Mouse (Mus musculus): Measurements from ENCODE around the gene Dnajc15. TPM values are rescaled to one million over a fixed set of nuclear protein-coding genes. Genes with fewer than 3 reads are reported as not detected.

Dnajc15 gene
- polyA plus RNA-seq, 1 experiment from 2014 or later: 107 TPM

GRCm38 (mm10) chr14:77825121-77825520 lies 49.8 kb downstream of the Dnajc15 start:
- no peak for ATAC-seq (replicated peaks; ENCODE audit: low FRiP score)
- no peaks in the 10 kb centered on the region for H3K27me3 ChIP-seq (ENCODE audit: control insufficient read depth, insufficient read depth, low read length)
- H3K4me2 ChIP-seq (ENCODE audit: low read depth, low read length, severe bottlenecking): no peak overlapping the region
- no peak overlapping the region for H3K9ac ChIP-seq (ENCODE audit: low read length)
- no peak overlapping the region for H3K27ac ChIP-seq (ENCODE audit: low read depth, low read length)
- no peaks in the 10 kb centered on the region for H3K9me3 ChIP-seq (ENCODE audit: control insufficient read depth, low read length)
- 95% methylated on average over 6 of the region's 6 CpGs for WGBS
- DNase-seq (ENCODE audit: low spot score): no peak
- H3K4me1 ChIP-seq (replicated peaks; ENCODE audit: control insufficient read depth, insufficient read depth, low read length): no peaks in the 10 kb centered on the region
- H3K36me3 ChIP-seq (ENCODE audit: control insufficient read depth, insufficient read depth, low read length): no peaks in the 10 kb centered on the region
- H3K4me3 ChIP-seq (ENCODE audit: low read depth, low read length): no peak overlapping the region

- no peaks in the 10 kb centered on the region for H3K4me1 ChIP-seq (replicated peaks; ENCODE audit: control insufficient read depth, insufficient read depth, low read length)
- H3K27ac ChIP-seq (ENCODE audit: low read depth, low read length): no peak overlapping the region
- ATAC-seq (replicated peaks; ENCODE audit: low FRiP score) (no peak), DNase-seq (ENCODE audit: low spot score) (no peak)
- no peak overlapping the region for H3K4me3 ChIP-seq (ENCODE audit: low read depth, low read length)
- H3K36me3 ChIP-seq (ENCODE audit: control insufficient read depth, insufficient read depth, low read length): no peaks in the 10 kb centered on the region
- no peaks in the 10 kb centered on the region for H3K27me3 ChIP-seq (ENCODE audit: control insufficient read depth, insufficient read depth, low read length)
- H3K4me2 ChIP-seq (ENCODE audit: low read depth, low read length, severe bottlenecking): no peak overlapping the region
- no peaks in the 10 kb centered on the region for H3K9me3 ChIP-seq (ENCODE audit: control insufficient read depth, low read length)
- H3K9ac ChIP-seq (ENCODE audit: low read length): no peak overlapping the region
- WGBS: 89% methylated on average over 3 of the region's 3 CpGs
These were observed 55.1 kb downstream of the Dnajc15 start for GRCm38 (mm10) chr14:77819841-77820240.

- H3K27ac ChIP-seq (ENCODE audit: low read depth, low read length): no peak overlapping the region
- H3K4me2 ChIP-seq (ENCODE audit: low read depth, low read length, severe bottlenecking): no peak overlapping the region
- no peak for DNase-seq (ENCODE audit: low spot score)
- H3K9ac ChIP-seq (ENCODE audit: low read length): no peak overlapping the region
- no peaks in the 10 kb centered on the region for H3K27me3 ChIP-seq (ENCODE audit: control insufficient read depth, insufficient read depth, low read length)
- ATAC-seq (replicated peaks; ENCODE audit: low FRiP score): no peak
- no peaks in the 10 kb centered on the region for H3K9me3 ChIP-seq (ENCODE audit: control insufficient read depth, low read length)
- no peaks in the 10 kb centered on the region for H3K4me1 ChIP-seq (replicated peaks; ENCODE audit: control insufficient read depth, insufficient read depth, low read length)
- 89% methylated on average over 6 of the region's 6 CpGs for WGBS
- no peaks in the 10 kb centered on the region for H3K36me3 ChIP-seq (ENCODE audit: control insufficient read depth, insufficient read depth, low read length)
- H3K4me3 ChIP-seq (ENCODE audit: low read depth, low read length): no peak overlapping the region
These were observed 57.4 kb downstream of the Dnajc15 start for GRCm38 (mm10) chr14:77817561-77817960.

GRCm38 (mm10) chr14:77814935-77815334 lies 60.0 kb downstream of the Dnajc15 start:
- 74% methylated on average over 4 of the region's 4 CpGs for WGBS
- no peak overlapping the region for H3K4me3 ChIP-seq (ENCODE audit: low read depth, low read length)
- H3K27me3 ChIP-seq (ENCODE audit: control insufficient read depth, insufficient read depth, low read length): no peaks in the 10 kb centered on the region
- H3K36me3 ChIP-seq (ENCODE audit: control insufficient read depth, insufficient read depth, low read length): no peaks in the 10 kb centered on the region
- DNase-seq (ENCODE audit: low spot score): no peak
- no peak overlapping the region for H3K4me2 ChIP-seq (ENCODE audit: low read depth, low read length, severe bottlenecking)
- ATAC-seq (replicated peaks; ENCODE audit: low FRiP score): no peak
- no peak overlapping the region for H3K27ac ChIP-seq (ENCODE audit: low read depth, low read length)
- no peak overlapping the region for H3K9ac ChIP-seq (ENCODE audit: low read length)
- no peaks in the 10 kb centered on the region for H3K4me1 ChIP-seq (replicated peaks; ENCODE audit: control insufficient read depth, insufficient read depth, low read length)
- no peaks in the 10 kb centered on the region for H3K9me3 ChIP-seq (ENCODE audit: control insufficient read depth, low read length)

- no peaks in the 10 kb centered on the region for H3K27me3 ChIP-seq (ENCODE audit: control insufficient read depth, insufficient read depth, low read length)
- no peaks in the 10 kb centered on the region for H3K9me3 ChIP-seq (ENCODE audit: control insufficient read depth, low read length)
- no peak overlapping the region for H3K27ac ChIP-seq (ENCODE audit: low read depth, low read length)
- DNase-seq (ENCODE audit: low spot score) (no peak), ATAC-seq (replicated peaks; ENCODE audit: low FRiP score) (no peak)
- H3K36me3 ChIP-seq (ENCODE audit: control insufficient read depth, insufficient read depth, low read length): no peaks in the 10 kb centered on the region
- no peak overlapping the region for H3K9ac ChIP-seq (ENCODE audit: low read length)
- 94% methylated on average over 1 of the region's 1 CpGs for WGBS
- no peak overlapping the region for H3K4me3 ChIP-seq (ENCODE audit: low read depth, low read length)
- H3K4me1 ChIP-seq (replicated peaks; ENCODE audit: control insufficient read depth, insufficient read depth, low read length): no peaks in the 10 kb centered on the region
- H3K4me2 ChIP-seq (ENCODE audit: low read depth, low read length, severe bottlenecking): no peak overlapping the region
These were observed 62.0 kb downstream of the Dnajc15 start for GRCm38 (mm10) chr14:77812890-77813289.

- no peaks in the 10 kb centered on the region for H3K4me1 ChIP-seq (replicated peaks; ENCODE audit: control insufficient read depth, insufficient read depth, low read length)
- DNase-seq (ENCODE audit: low spot score): no peak
- no peak overlapping the region for H3K27ac ChIP-seq (ENCODE audit: low read depth, low read length)
- H3K27me3 ChIP-seq (ENCODE audit: control insufficient read depth, insufficient read depth, low read length): no peaks in the 10 kb centered on the region
- H3K9me3 ChIP-seq (ENCODE audit: control insufficient read depth, low read length): no peaks in the 10 kb centered on the region
- H3K36me3 ChIP-seq (ENCODE audit: control insufficient read depth, insufficient read depth, low read length): no peaks in the 10 kb centered on the region
- H3K4me3 ChIP-seq (ENCODE audit: low read depth, low read length): no peak overlapping the region
- H3K9ac ChIP-seq (ENCODE audit: low read length): no peak overlapping the region
- H3K4me2 ChIP-seq (ENCODE audit: low read depth, low read length, severe bottlenecking): no peak overlapping the region
- 89% methylated on average over 5 of the region's 5 CpGs for WGBS
- no peak for ATAC-seq (replicated peaks; ENCODE audit: low FRiP score)
These were observed 63.5 kb downstream of the Dnajc15 start for GRCm38 (mm10) chr14:77811466-77811865.

GRCm38 (mm10) chr14:77807836-77808235 lies 67.1 kb downstream of the Dnajc15 start:
- no peak for ATAC-seq (replicated peaks; ENCODE audit: low FRiP score)
- no peak overlapping the region for H3K27ac ChIP-seq (ENCODE audit: low read depth, low read length)
- H3K27me3 ChIP-seq (ENCODE audit: control insufficient read depth, insufficient read depth, low read length): no peaks in the 10 kb centered on the region
- no peak for DNase-seq (ENCODE audit: low spot score)
- no peak overlapping the region for H3K4me2 ChIP-seq (ENCODE audit: low read depth, low read length, severe bottlenecking)
- no peak overlapping the region for H3K9ac ChIP-seq (ENCODE audit: low read length)
- WGBS: 88% methylated on average over 4 of the region's 4 CpGs
- H3K36me3 ChIP-seq (ENCODE audit: control insufficient read depth, insufficient read depth, low read length): no peaks in the 10 kb centered on the region
- H3K4me1 ChIP-seq (replicated peaks; ENCODE audit: control insufficient read depth, insufficient read depth, low read length): no peaks in the 10 kb centered on the region; the same call in 1 of the 2 replicates
- H3K4me3 ChIP-seq (ENCODE audit: low read depth, low read length): no peak overlapping the region
- H3K9me3 ChIP-seq (ENCODE audit: control insufficient read depth, low read length): no peaks in the 10 kb centered on the region

- H3K9ac ChIP-seq (ENCODE audit: low read length): no peak overlapping the region
- 90% methylated on average over 5 of the region's 5 CpGs for WGBS
- no peaks in the 10 kb centered on the region for H3K27me3 ChIP-seq (ENCODE audit: control insufficient read depth, insufficient read depth, low read length)
- DNase-seq (ENCODE audit: low spot score): no peak
- ATAC-seq (replicated peaks; ENCODE audit: low FRiP score): no peak
- H3K36me3 ChIP-seq (ENCODE audit: control insufficient read depth, insufficient read depth, low read length): no peaks in the 10 kb centered on the region
- no peaks in the 10 kb centered on the region; the same call in 1 of the 2 replicates for H3K4me1 ChIP-seq (replicated peaks; ENCODE audit: control insufficient read depth, insufficient read depth, low read length)
- no peaks in the 10 kb centered on the region for H3K9me3 ChIP-seq (ENCODE audit: control insufficient read depth, low read length)
- H3K27ac ChIP-seq (ENCODE audit: low read depth, low read length): no peak overlapping the region
- no peak overlapping the region for H3K4me2 ChIP-seq (ENCODE audit: low read depth, low read length, severe bottlenecking)
- no peak overlapping the region for H3K4me3 ChIP-seq (ENCODE audit: low read depth, low read length)
These were observed 68.6 kb downstream of the Dnajc15 start for GRCm38 (mm10) chr14:77806345-77806744.

- Histone ChIP-seq H3K4me2 (ENCODE audit: low read depth, low read length, severe bottlenecking) (no peak overlapping the region), H3K9me3 (ENCODE audit: control insufficient read depth, low read length) (no peaks in the 10 kb centered on the region), H3K27ac (ENCODE audit: low read depth, low read length) (no peak overlapping the region), H3K4me1 (replicated peaks; ENCODE audit: control insufficient read depth, insufficient read depth, low read length) (no peaks in the 10 kb centered on the region; the same call in 1 of the 2 replicates), H3K36me3 (ENCODE audit: control insufficient read depth, insufficient read depth, low read length) (no peaks in the 10 kb centered on the region), H3K9ac (ENCODE audit: low read length) (no peak overlapping the region), H3K4me3 (ENCODE audit: low read depth, low read length) (no peak overlapping the region), H3K27me3 (ENCODE audit: control insufficient read depth, insufficient read depth, low read length) (no peaks in the 10 kb centered on the region)
- ATAC-seq (replicated peaks; ENCODE audit: low FRiP score): no peak
- WGBS: 53% methylated on average over 5 of the region's 5 CpGs
- no peak for DNase-seq (ENCODE audit: low spot score)
These were observed 72.7 kb downstream of the Dnajc15 start for GRCm38 (mm10) chr14:77802268-77802630.
